Mouse (Mus musculus): Measurements from ENCODE around the gene Cma1.

- TF ChIP-seq CTCF (IDR thresholded peaks at IDR 0.05; ENCODE audit: low read depth) (no peak), EP300 (IDR thresholded peaks at IDR 0.05; ENCODE audit: low read depth) (no peak)
These were observed 17.6 kb downstream of the Cma1 start for GRCm38 (mm10) chr14:55926847-55927246.

All from heart, postnatal 0 days (tissue).